ENCODE assay signal across 15 mouse cellular contexts in the genomic region with DNA sequence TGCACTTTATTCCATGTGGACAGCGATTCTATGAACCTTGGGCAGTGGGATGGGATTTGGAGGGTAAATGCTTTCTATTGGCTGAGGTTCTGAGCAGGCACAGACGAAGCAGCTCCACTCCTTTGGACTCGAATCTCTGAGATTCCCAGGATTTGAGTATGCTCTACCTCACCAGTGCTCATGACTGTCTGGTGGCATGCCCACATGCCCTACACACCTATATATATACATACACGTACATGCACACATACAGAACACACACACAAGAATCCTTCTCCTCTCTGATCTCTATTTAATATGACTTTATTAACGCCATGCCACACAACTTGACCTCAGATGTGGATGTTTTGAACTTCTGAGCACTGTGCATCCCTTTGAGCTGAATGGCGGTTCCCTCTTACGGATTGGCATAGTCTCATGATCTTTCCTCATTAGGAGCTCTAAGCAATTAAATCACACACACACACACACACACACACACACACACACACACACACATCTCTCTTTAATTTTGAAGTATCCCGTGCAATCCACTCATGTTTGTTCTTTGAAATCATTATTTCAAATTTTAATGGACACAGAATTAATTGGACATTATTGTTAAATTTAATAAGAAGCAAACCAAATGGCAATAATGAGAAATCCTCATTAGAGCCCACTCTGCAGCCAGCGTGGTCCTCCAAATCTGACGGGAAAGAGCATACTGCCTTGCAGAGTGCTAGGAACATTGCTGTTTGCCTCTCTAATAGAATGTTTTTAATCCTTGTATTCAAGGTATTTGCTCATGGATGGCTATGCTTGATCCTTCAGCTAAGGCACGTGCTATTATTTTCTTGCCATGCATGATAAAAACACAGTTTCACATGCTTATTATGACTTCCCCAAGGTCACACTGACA.
DNase-seq lines count a peak whose midpoint lies in the region; ATAC-seq and TF ChIP-seq lines count a peak whose summit lies in the region.
"Had no signal": no experiment of that assay in that cellular context is flagged by ENCODE, and none has a peak within 500 bp of the region (broad histone marks: within the 10 kb centered on the region; RNA-seq: fewer than 3 reads in every experiment).

No protein-coding gene starts in this region.

- no peak overlapping the region for H3K4me2 ChIP-seq in lung, embryonic 15.5 days
- no peak overlapping the region for H3K4me2 ChIP-seq in forebrain, embryonic 11.5 days (ENCODE audit: low read depth, low read length, severe bottlenecking)
- H3K4me2 ChIP-seq: heart, embryonic 15.5 days; neural tube, embryonic 12.5 days; stomach, embryonic 15.5 days had no signal

- no peaks in the 10 kb centered on the region for H3K36me3 ChIP-seq in lung, embryonic 15.5 days
- no peaks in the 10 kb centered on the region for H3K36me3 ChIP-seq in forebrain, embryonic 11.5 days (ENCODE audit: control insufficient read depth, insufficient read depth, low read length)
- H3K36me3 ChIP-seq: heart, embryonic 15.5 days; neural tube, embryonic 12.5 days; stomach, embryonic 15.5 days had no signal

- H3K27ac ChIP-seq in lung, embryonic 15.5 days, result peak overlapping the region; percentile 56
- H3K27ac ChIP-seq in forebrain, embryonic 11.5 days (ENCODE audit: low read depth, low read length), result no peak overlapping the region
- H3K27ac ChIP-seq in cerebellum, adult 2 months (ENCODE audit: insufficient read depth, low read length), result no peak overlapping the region
- H3K27ac ChIP-seq: heart, embryonic 15.5 days; liver, embryonic 14.5 days; neural tube, embryonic 12.5 days; stomach, embryonic 15.5 days had no signal

- no peak overlapping the region for H3K9ac ChIP-seq in lung, embryonic 15.5 days
- no peak overlapping the region for H3K9ac ChIP-seq in forebrain, embryonic 11.5 days (ENCODE audit: low read length)
- H3K9ac ChIP-seq: heart, embryonic 15.5 days; liver, embryonic 14.5 days; neural tube, embryonic 12.5 days; stomach, embryonic 15.5 days had no signal

- no peak for DNase-seq in lung, adult 18-20 months
- DNase-seq in brain, embryonic 14.5 days (ENCODE audit: low read depth), result peak; percentile 70
- DNase-seq in forebrain, embryonic 11.5 days (ENCODE audit: low spot score), result peak; percentile 55
- peak; percentile 18 for DNase-seq in retina, embryonic 14.5 days (ENCODE audit: low spot score)
- DNase-seq in cerebellum, adult 2 months, result no peak
- DNase-seq in left cerebral cortex, adult 9 months (ENCODE audit: low spot score in 2 of 2), result no peak
- DNase-seq: cerebellum, postnatal 25 days; gastrocnemius, postnatal 36 days; thymus, adult 2 months had no signal

- WGBS in lung, embryonic 15.5 days, result 67% methylated on average over 11 of the region's 11 CpGs
- WGBS in forebrain, embryonic 11.5 days, result 52% methylated on average over 11 of the region's 11 CpGs
- 87% methylated on average over 11 of the region's 11 CpGs for WGBS in cerebellum, adult 2 months

- 0 out of 2 replicates have a peak, but pooled peaks cover 7% of the 10 kb centered on the region for H3K4me1 ChIP-seq in lung, embryonic 15.5 days
- H3K4me1 ChIP-seq in forebrain, embryonic 11.5 days (replicated peaks; ENCODE audit: control insufficient read depth, insufficient read depth, low read length), result peaks cover 9% of the 10 kb centered on the region; the same call in 1 of the 2 replicates
- H3K4me1 ChIP-seq in cerebellum, adult 2 months (ENCODE audit: control insufficient read depth, insufficient read depth, low read length), result no peaks in the 10 kb centered on the region
- H3K4me1 ChIP-seq: neural tube, embryonic 12.5 days; stomach, embryonic 15.5 days had no signal

- peak; percentile 31; the same call in 1 of the 2 replicates for ATAC-seq in lung, embryonic 15.5 days (ENCODE audit: borderline replicate concordance, extremely low read depth, low FRiP score, low TSS enrichment)
- ATAC-seq in forebrain, embryonic 11.5 days (replicated peaks; ENCODE audit: low FRiP score), result peak; percentile 78
- ATAC-seq: inflammation-experienced regulatory T-cells, adult 6 months had no signal

- no peak for TF ChIP-seq CTCF in brain, embryonic 14.5 days (IDR thresholded peaks at IDR 0.05; ENCODE audit: borderline replicate concordance, extremely low read depth, insufficient read depth, insufficient read length)
- TF ChIP-seq CTCF in cerebellum, adult 2 months (IDR thresholded peaks at IDR 0.05; ENCODE audit: borderline replicate concordance, insufficient read depth, low read depth, low read length), result no peak

- H3K4me3 ChIP-seq in lung, embryonic 15.5 days, result no peak overlapping the region
- H3K4me3 ChIP-seq in forebrain, embryonic 11.5 days (ENCODE audit: low read depth, low read length), result no peak overlapping the region
- H3K4me3 ChIP-seq in cerebellum, adult 2 months (replicated peaks; ENCODE audit: insufficient read depth, low read depth, low read length), result no peak overlapping the region
- H3K4me3 ChIP-seq: heart, embryonic 15.5 days; neural tube, embryonic 12.5 days; stomach, embryonic 15.5 days had no signal

- TF ChIP-seq POLR2A in brain, embryonic 14.5 days (IDR thresholded peaks at IDR 0.05; ENCODE audit: borderline replicate concordance, extremely low read depth, insufficient read depth, insufficient read length, poor library complexity, severe bottlenecking), result no peak
- TF ChIP-seq POLR2A in cerebellum, adult 2 months (IDR thresholded peaks at IDR 0.05; ENCODE audit: borderline replicate concordance, insufficient read depth, low read length), result no peak

- H3K9me3 ChIP-seq in lung, embryonic 15.5 days, result no peaks in the 10 kb centered on the region
- H3K9me3 ChIP-seq in forebrain, embryonic 11.5 days (ENCODE audit: control insufficient read depth, low read length), result no peaks in the 10 kb centered on the region
- H3K9me3 ChIP-seq: heart, embryonic 15.5 days; neural tube, embryonic 12.5 days; stomach, embryonic 15.5 days had no signal

- no peaks in the 10 kb centered on the region for H3K27me3 ChIP-seq in lung, embryonic 15.5 days
- no peaks in the 10 kb centered on the region for H3K27me3 ChIP-seq in forebrain, embryonic 11.5 days (ENCODE audit: control insufficient read depth, insufficient read depth, low read length)
- H3K27me3 ChIP-seq in cerebellum, adult 2 months (ENCODE audit: control insufficient read depth, insufficient read depth, low read length), result no peaks in the 10 kb centered on the region
- H3K27me3 ChIP-seq: heart, embryonic 15.5 days; neural tube, embryonic 12.5 days; stomach, embryonic 15.5 days had no signal

Comparison
In these comparisons a context has a peak if more than half of its experiments do, and no peak if none do; other contexts are left out.
1. DNase-seq: peak in brain, embryonic 14.5 days (single experiment), forebrain, embryonic 11.5 days (single experiment) and retina, embryonic 14.5 days (single experiment); none in lung, adult 18-20 months (0 of 2), cerebellum, adult 2 months (0 of 2) and left cerebral cortex, adult 9 months (0 of 2).